Mouse (Mus musculus): ENCODE measurements around the gene Slc35f6.

Slc35f6 gene
- long read RNA-seq, experiment 1, transcript Slc35f6-201 (6 exons, 3,088 nt): major isoform, 15 of 20 reads
- long read RNA-seq, experiment 1, partial matches to known transcripts: 2 of 20 reads
- long read RNA-seq, experiment 1, other reads (novel, unspliced or antisense): 3 of 20 reads
- long read RNA-seq, experiment 2, transcript Slc35f6-201 (6 exons, 3,088 nt): major isoform, 29 of 41 reads
- long read RNA-seq, experiment 2, partial matches to known transcripts: 2 of 41 reads
- long read RNA-seq, experiment 2, other reads (novel, unspliced or antisense): 8 of 41 reads

- intact Hi-C loops (cut with DNase I): no loop called here
Observed at GRCm38 (mm10) chr5:30647815-30648560, at the start of gene Slc35f6. Gene Slc35f6 (plus strand): TSS chr5:30647933.

DNA sequence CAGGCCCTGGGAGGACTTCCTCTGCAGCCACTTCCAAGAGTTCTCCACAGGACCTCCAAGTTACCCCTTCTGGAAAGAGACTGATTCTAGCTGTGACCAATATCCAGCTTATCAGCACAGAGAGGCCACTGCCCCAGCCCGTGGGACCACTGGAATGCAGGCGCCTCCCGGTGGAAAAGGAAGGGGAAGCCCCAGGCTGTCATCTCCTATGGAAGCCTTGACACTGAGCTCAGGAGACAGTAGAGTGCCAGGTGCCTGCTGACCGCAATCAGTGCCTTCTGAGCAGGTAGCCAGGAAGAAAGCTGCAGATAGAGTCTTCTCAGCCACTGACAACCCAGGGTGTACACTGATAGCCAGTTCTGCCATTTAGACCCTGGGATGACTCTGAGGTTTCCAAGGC is 46.3 kb upstream of the Slc35f6 start:
- intact Hi-C loops (cut with DNase I): no loop called here

- intact Hi-C loops (cut with DNase I): no loop called here
Observed at GRCm38 (mm10) chr5:30603255-30603654, 44.5 kb upstream of the Slc35f6 start.

GRCm38 (mm10) chr5:30603926-30604325 is 43.8 kb upstream of the Slc35f6 start:
- intact Hi-C loops (cut with DNase I): no loop called here

- intact Hi-C loops (cut with DNase I): no loop called here
Observed at GRCm38 (mm10) chr5:30604769-30605188, 43.0 kb upstream of the Slc35f6 start.

DNA sequence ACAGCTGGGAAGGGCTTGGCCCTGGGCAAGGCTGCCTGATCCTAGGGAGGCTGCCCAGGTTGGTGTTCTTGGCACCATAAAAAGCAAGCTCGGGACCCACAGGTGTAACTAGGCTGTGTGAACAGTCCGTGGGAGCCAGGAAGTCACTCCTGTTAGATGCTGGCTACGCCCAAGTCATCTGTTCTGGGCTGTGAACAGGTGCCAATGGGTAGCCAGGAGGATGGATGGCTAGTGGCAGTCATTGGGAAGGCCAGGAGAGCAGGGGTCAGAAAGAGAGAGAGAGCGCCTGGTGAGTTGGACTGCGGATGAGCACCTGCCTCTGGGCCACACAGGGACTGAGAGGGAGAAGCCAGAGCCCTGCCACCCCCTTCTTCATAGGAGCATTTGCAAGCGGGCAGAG is 42.1 kb upstream of the Slc35f6 start:
- intact Hi-C loops (cut with DNase I): no loop called here

DNA sequence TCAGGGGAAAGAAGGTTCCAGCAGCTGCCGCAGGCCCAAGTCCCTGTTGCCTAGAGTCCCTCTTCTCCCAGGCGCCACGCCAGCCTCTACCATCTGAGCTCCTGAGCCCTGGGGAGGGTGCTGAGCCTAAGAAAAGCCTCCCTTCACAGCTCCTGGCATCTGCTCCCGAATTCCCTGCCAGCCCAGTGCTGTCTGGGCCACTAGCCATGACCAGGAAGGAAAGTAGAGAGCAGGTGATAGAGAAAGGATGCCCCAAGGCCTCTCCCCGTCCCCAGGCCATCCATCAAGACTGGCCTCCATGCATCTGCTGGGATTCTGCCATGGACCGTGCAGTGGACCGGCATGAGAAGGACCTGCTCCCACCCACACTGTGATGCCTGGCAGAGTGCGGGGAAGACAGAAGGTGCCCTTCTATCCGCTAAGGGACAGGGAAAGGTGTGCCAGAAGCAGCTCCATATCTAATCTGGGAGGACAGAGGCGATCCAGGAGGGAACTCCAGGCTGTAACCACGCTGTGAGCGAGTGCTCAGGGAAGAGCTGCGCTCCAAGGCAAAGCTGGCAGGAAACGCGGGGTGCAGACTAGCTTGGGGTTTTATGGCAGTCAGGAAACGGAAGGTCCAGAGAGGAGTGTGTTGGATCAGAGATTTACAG is 41.2 kb upstream of the Slc35f6 start:
- intact Hi-C loops (cut with DNase I): no loop called here

GRCm38 (mm10) chr5:30609094-30609493 is 38.6 kb upstream of the Slc35f6 start:
- intact Hi-C loops (cut with DNase I): no loop called here

DNA sequence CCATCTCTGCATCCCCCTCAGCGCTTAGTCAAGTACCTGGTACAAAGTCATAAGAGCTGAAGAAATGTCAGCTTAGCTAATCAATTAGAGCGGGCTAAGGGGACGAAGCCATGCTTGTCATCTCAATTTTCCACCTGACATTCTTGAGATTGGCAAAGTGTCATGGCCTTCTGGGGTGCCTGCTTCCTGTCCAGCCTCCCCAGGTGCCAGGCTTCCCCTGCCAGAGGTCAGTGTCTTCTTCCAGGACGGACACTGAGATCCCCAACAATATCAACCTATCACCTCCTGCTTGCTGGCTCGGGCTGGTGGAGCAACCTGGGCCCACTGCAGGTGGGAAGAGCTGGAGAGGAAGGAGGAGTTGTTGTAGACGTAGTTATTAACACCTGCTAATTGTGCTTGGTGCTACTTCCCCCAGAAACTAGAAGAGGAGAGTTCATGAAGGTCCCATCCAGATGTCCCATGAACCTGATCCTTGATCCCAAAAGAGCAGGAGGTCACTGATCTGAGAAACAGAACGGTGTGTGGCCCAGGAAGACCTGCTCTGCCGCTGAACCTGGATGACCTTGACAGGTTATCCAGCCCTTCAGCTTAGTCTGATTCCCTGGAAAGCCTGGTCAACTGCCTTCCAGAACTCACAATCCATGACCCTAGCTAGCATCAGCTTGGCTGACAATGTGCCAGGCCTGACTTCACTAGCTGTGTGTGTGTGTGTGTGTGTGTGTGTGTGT is 37.7 kb upstream of the Slc35f6 start:
- intact Hi-C loops (cut with DNase I): no loop called here

DNA sequence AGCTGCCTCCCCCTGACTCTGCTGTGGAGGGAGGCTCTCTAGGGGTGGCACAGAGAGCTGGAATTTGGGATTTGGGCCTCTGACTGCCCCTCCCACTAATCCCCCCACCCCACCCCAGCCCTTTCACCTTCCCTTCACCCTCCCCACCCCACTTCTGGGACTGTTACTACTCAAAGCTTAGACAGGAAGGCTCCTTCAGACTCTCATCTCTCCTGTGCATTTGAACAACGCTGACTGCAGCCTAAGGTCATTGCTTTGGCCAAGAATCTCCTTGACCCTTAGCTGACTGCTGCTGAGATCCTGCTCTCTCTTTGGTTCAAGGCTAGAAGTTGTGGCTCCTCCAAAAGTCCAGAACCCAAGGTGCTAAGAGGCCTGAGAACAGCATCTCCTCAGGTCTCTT is 36.6 kb upstream of the Slc35f6 start:
- intact Hi-C loops (cut with DNase I): no loop called here

GRCm38 (mm10) chr5:30611689-30612088 is 36.0 kb upstream of the Slc35f6 start:
- intact Hi-C loops (cut with DNase I): no loop called here

- intact Hi-C loops (cut with DNase I): no loop called here
Observed at GRCm38 (mm10) chr5:30612575-30612974, 35.2 kb upstream of the Slc35f6 start.

- intact Hi-C loops (cut with DNase I): no loop called here
Observed at GRCm38 (mm10) chr5:30613242-30613641, 34.5 kb upstream of the Slc35f6 start.

DNA sequence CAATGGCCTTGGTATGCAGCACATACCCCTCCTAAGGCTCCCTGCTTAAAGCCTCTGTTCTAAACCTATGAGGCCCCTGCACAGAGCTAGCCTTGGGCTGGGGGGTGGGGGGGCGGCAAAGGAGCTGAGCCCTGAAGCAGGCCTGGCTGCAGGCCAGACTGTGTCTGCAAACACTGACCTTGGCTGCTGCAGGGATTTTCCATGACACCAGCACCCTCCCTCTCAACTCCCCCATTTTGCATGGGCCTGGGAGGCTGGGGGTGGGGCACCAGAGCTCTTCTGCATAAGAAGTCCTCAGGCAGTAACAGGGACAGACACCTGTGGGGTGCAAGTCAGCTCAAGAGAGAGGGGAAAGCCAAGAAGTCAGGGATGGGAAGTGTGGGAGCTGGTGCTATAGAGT is 33.5 kb upstream of the Slc35f6 start:
- intact Hi-C loops (cut with DNase I): loop anchor here (2.0 kb wide), 1 partner anchor 21 kb away; no protein-coding TSS in a partner anchor

GRCm38 (mm10) chr5:30615416-30615815 is 32.3 kb upstream of the Slc35f6 start:
- intact Hi-C loops (cut with DNase I): loop anchor here (2.0 kb wide), 1 partner anchor 23 kb away; no protein-coding TSS in a partner anchor

DNA sequence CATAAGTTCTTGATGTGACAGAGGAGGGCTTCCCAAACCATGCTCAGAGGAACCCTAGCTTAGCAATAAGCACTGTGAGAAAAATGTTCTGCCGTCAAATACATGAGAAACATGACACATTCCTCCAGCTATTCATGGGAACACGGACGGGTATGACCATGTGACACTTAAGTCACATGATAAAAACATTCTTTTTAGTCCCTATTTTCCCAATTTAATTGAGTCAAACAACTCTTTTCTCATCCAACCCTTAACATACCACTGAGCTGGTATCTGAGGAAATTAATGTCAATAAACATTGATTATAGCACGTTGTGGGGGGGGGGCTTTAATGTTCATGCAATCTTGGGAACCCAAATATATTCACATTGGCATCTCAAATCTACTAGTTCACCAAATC is 31.9 kb upstream of the Slc35f6 start:
- intact Hi-C loops (cut with DNase I): loop anchor here (2.0 kb wide), 1 partner anchor 23 kb away; no protein-coding TSS in a partner anchor

GRCm38 (mm10) chr5:30616644-30617043 is 31.1 kb upstream of the Slc35f6 start:
- intact Hi-C loops (cut with DNase I): no loop called here

GRCm38 (mm10) chr5:30617357-30617756 is 30.4 kb upstream of the Slc35f6 start:
- intact Hi-C loops (cut with DNase I): no loop called here

GRCm38 (mm10) chr5:30617851-30618250 is 29.9 kb upstream of the Slc35f6 start:
- intact Hi-C loops (cut with DNase I): no loop called here

GRCm38 (mm10) chr5:30618376-30619003 is 29.2 kb upstream of the Slc35f6 start:
- intact Hi-C loops (cut with DNase I): no loop called here

- intact Hi-C loops (cut with DNase I): no loop called here
Observed at GRCm38 (mm10) chr5:30619211-30619610, 28.5 kb upstream of the Slc35f6 start.
